ENCODE assay signal across 23 mouse cellular contexts in the genomic region with DNA sequence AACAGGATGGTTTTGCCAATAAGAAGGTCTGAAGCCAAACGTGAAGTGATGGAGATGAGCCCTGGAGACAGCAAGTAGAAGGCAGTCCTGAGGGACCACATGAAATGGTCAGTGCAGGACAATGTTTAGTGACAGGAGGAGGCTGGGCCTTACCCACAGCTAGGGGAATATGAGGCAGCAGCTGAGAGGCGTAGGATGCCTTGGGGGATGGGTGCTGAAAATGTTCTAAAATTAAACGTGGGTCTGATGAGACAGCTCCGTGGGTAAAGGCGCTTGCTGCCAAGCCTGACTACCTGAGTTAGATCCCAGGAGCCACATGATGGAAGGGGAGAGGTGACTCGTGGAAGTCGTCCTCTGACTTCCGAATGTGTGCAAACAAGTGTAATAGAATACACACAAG. TPM values are rescaled to one million over a fixed set of nuclear protein-coding genes. Genes with fewer than 3 reads are reported as not detected.
DNase-seq lines count a peak whose midpoint lies in the region; ATAC-seq and TF ChIP-seq lines count a peak whose summit lies in the region.
"Had no signal": no experiment of that assay in that cellular context is flagged by ENCODE, and none has a peak within 500 bp of the region (broad histone marks: within the 10 kb centered on the region; RNA-seq: fewer than 3 reads in every experiment).

No protein-coding gene starts in this region.

- H3K4me3 ChIP-seq in hindbrain, postnatal 0 days (ENCODE audit: low read length) = no peak overlapping the region
- H3K4me3 ChIP-seq in hindbrain, embryonic 14.5 days (replicated peaks; ENCODE audit: low read length) = no peak overlapping the region
- no peak overlapping the region for H3K4me3 ChIP-seq in heart, embryonic 13.5 days
- H3K4me3 ChIP-seq in forebrain, embryonic 12.5 days (replicated peaks) = no peak overlapping the region
- H3K4me3 ChIP-seq: embryonic facial prominence, embryonic 10.5 days; erythroblast, embryonic 14.5 days; intestine, embryonic 15.5 days; kidney, embryonic 15.5 days; limb, embryonic 13.5 days; liver, embryonic 15.5 days; megakaryocyte, embryonic 14.5 days; neural tube, embryonic 12.5 days had no signal

- no peaks in the 10 kb centered on the region for H3K27me3 ChIP-seq in hindbrain, postnatal 0 days (ENCODE audit: insufficient read depth, low read length)
- no peaks in the 10 kb centered on the region for H3K27me3 ChIP-seq in hindbrain, embryonic 14.5 days (ENCODE audit: control insufficient read depth, insufficient read depth, low read length)
- H3K27me3 ChIP-seq in heart, embryonic 13.5 days (replicated peaks) = no peaks in the 10 kb centered on the region
- H3K27me3 ChIP-seq in forebrain, embryonic 12.5 days = no peaks in the 10 kb centered on the region
- H3K27me3 ChIP-seq: intestine, embryonic 15.5 days; kidney, embryonic 15.5 days; limb, embryonic 13.5 days; liver, embryonic 15.5 days; megakaryocyte, embryonic 14.5 days; neural tube, embryonic 12.5 days had no signal

- no peaks in the 10 kb centered on the region for H3K9me3 ChIP-seq in hindbrain, postnatal 0 days (ENCODE audit: low read length)
- no peaks in the 10 kb centered on the region for H3K9me3 ChIP-seq in hindbrain, embryonic 14.5 days (ENCODE audit: control insufficient read depth, low read length)
- no peaks in the 10 kb centered on the region for H3K9me3 ChIP-seq in heart, embryonic 13.5 days
- no peaks in the 10 kb centered on the region for H3K9me3 ChIP-seq in forebrain, embryonic 12.5 days
- H3K9me3 ChIP-seq: embryonic facial prominence, embryonic 10.5 days; intestine, embryonic 15.5 days; kidney, embryonic 15.5 days; limb, embryonic 13.5 days; liver, embryonic 15.5 days; megakaryocyte, embryonic 14.5 days; neural tube, embryonic 12.5 days had no signal

- DNase-seq in gastrocnemius, adult 18-20 months (ENCODE audit: low spot score) = peak; percentile 63
- DNase-seq in gastrocnemius, postnatal 36 days = no peak
- no peak for DNase-seq in hindbrain, postnatal 0 days (ENCODE audit: low spot score)
- no peak for DNase-seq in hindbrain, embryonic 14.5 days (ENCODE audit: low spot score)
- peak; percentile 44 to 51 for DNase-seq in right cerebral cortex, adult 2 months (ENCODE audit: low spot score in 2 of 2)
- no peak for DNase-seq in kidney, postnatal 25 days
- DNase-seq: cerebellum, adult 11 months; cerebellum, postnatal 36 days; lung, postnatal 10 days; thymus, postnatal 14 days had no signal

- H3K36me3 ChIP-seq in hindbrain, postnatal 0 days (ENCODE audit: insufficient read depth, low read length) = no peaks in the 10 kb centered on the region; the same call in 1 of the 2 replicates
- H3K36me3 ChIP-seq in hindbrain, embryonic 14.5 days (replicated peaks; ENCODE audit: control insufficient read depth, insufficient read depth) = peaks cover 2% of the 10 kb centered on the region; the same call in 1 of the 2 replicates
- H3K36me3 ChIP-seq in heart, embryonic 13.5 days = peaks cover 22% of the 10 kb centered on the region
- H3K36me3 ChIP-seq in forebrain, embryonic 12.5 days (replicated peaks) = no peaks in the 10 kb centered on the region
- H3K36me3 ChIP-seq: kidney, embryonic 15.5 days; neural tube, embryonic 12.5 days had no signal

- ATAC-seq in hindbrain, postnatal 0 days = no peak
- no peak for ATAC-seq in hindbrain, embryonic 14.5 days (ENCODE audit: low FRiP score)
- no peak for ATAC-seq in heart, embryonic 13.5 days (ENCODE audit: extremely low read depth, insufficient number of reproducible peaks, low FRiP score, low TSS enrichment)
- no peak for ATAC-seq in forebrain, embryonic 12.5 days (ENCODE audit: low FRiP score)
- ATAC-seq: activated CD4-positive, CD25-positive, alpha-beta regulatory T cell, adult 4 months; intestine, embryonic 15.5 days; midbrain, embryonic 16.5 days had no signal

- H3K4me2 ChIP-seq in hindbrain, postnatal 0 days (ENCODE audit: low read depth, low read length) = no peak overlapping the region
- no peak overlapping the region for H3K4me2 ChIP-seq in hindbrain, embryonic 14.5 days (replicated peaks)
- no peak overlapping the region for H3K4me2 ChIP-seq in heart, embryonic 13.5 days
- no peak overlapping the region for H3K4me2 ChIP-seq in forebrain, embryonic 12.5 days
- H3K4me2 ChIP-seq: intestine, embryonic 15.5 days; kidney, embryonic 15.5 days; limb, embryonic 13.5 days; liver, embryonic 15.5 days; neural tube, embryonic 12.5 days had no signal

- 88% methylated on average over 8 of the region's 8 CpGs for WGBS in hindbrain, postnatal 0 days
- 90% methylated on average over 8 of the region's 8 CpGs for WGBS in hindbrain, embryonic 14.5 days
- 43% methylated on average over 8 of the region's 8 CpGs for WGBS in heart, embryonic 13.5 days
- 91% methylated on average over 8 of the region's 8 CpGs for WGBS in forebrain, embryonic 12.5 days

- intact Hi-C loops in gastrocnemius, postnatal 36 days (cut with DNase I) = no loop called here

- no peaks in the 10 kb centered on the region for H3K4me1 ChIP-seq in hindbrain, postnatal 0 days (ENCODE audit: insufficient read depth, low read length)
- no peaks in the 10 kb centered on the region for H3K4me1 ChIP-seq in hindbrain, embryonic 14.5 days (replicated peaks; ENCODE audit: control insufficient read depth, insufficient read depth, low read length)
- peaks cover 43% of the 10 kb centered on the region for H3K4me1 ChIP-seq in heart, embryonic 13.5 days
- no peaks in the 10 kb centered on the region for H3K4me1 ChIP-seq in forebrain, embryonic 12.5 days
- H3K4me1 ChIP-seq: neural tube, embryonic 12.5 days had no signal

- no peak overlapping the region for H3K27ac ChIP-seq in hindbrain, postnatal 0 days
- H3K27ac ChIP-seq in hindbrain, embryonic 14.5 days = no peak overlapping the region
- peak overlapping the region; percentile 39; the same call in 1 of the 2 replicates for H3K27ac ChIP-seq in heart, embryonic 13.5 days (replicated peaks)
- H3K27ac ChIP-seq in forebrain, embryonic 12.5 days = no peak overlapping the region
- H3K27ac ChIP-seq: embryonic facial prominence, embryonic 10.5 days; intestine, embryonic 15.5 days; kidney, embryonic 15.5 days; limb, embryonic 13.5 days; liver, embryonic 15.5 days; neural tube, embryonic 12.5 days; stomach, postnatal 0 days had no signal

- 0 out of 2 replicates have a peak overlapping the region, but pooled peaks have one; percentile 5 for H3K9ac ChIP-seq in hindbrain, postnatal 0 days (replicated peaks; ENCODE audit: low read length)
- no peak overlapping the region for H3K9ac ChIP-seq in hindbrain, embryonic 14.5 days
- H3K9ac ChIP-seq in heart, embryonic 13.5 days = no peak overlapping the region
- no peak overlapping the region for H3K9ac ChIP-seq in forebrain, embryonic 12.5 days
- H3K9ac ChIP-seq: intestine, embryonic 15.5 days; kidney, embryonic 15.5 days; limb, embryonic 13.5 days; liver, embryonic 15.5 days; neural tube, embryonic 12.5 days had no signal

- TF ChIP-seq CTCF in hindbrain, postnatal 0 days (IDR thresholded peaks at IDR 0.05; ENCODE audit: low read depth) = no peak

RNA-seq across cellular contexts. Expression of a gene that starts 21.8 kb away (rescaled TPM):
- total RNA-seq in gastrocnemius, adult 18-20 months (2021) = 10 to 100 TPM; 57.7 to 78.8 TPM
- total RNA-seq in gastrocnemius, postnatal 36 days (2021) = 10 to 100 TPM; 55.6 to 58.9 TPM
- total RNA-seq in hindbrain, postnatal 0 days (2014; rRNA removed) = 14.6 and 23.3 TPM in 2 replicates
- polyA plus RNA-seq in hindbrain, postnatal 0 days (2015; fragmentation: Nextera tagmentation; extraction: Ambion mirVana) = 21.0 and 23.5 TPM in 2 replicates
- polyA plus RNA-seq in hindbrain, embryonic 14.5 days (2014; fragmentation: Nextera tagmentation; extraction: Ambion mirVana) = 10.4 and 13.2 TPM in 2 replicates
- polyA plus RNA-seq in heart, embryonic 13.5 days (2015; fragmentation: Nextera tagmentation; extraction: Ambion mirVana) = 44.7 and 48.0 TPM in 2 replicates
- polyA plus RNA-seq in forebrain, embryonic 12.5 days (2016; fragmentation: Nextera tagmentation; extraction: Ambion mirVana) = 12.9 and 13.6 TPM in 2 replicates

RNA-seq across cellular contexts. Expression of a gene that starts 59.2 kb away (rescaled TPM):
- total RNA-seq in gastrocnemius, adult 18-20 months (2021) = 100 to 1,000 TPM in 1 of 2 experiments, 10 to 100 TPM in 1; 96.1 to 120 TPM
- 100 to 1,000 TPM; 115 TPM for total RNA-seq in gastrocnemius, postnatal 36 days (2021)
- 190 and 198 TPM in 2 replicates for total RNA-seq in hindbrain, postnatal 0 days (2014; rRNA removed)
- polyA plus RNA-seq in hindbrain, postnatal 0 days (2015; fragmentation: Nextera tagmentation; extraction: Ambion mirVana) = 425 and 435 TPM in 2 replicates
- 515 and 597 TPM in 2 replicates for polyA plus RNA-seq in hindbrain, embryonic 14.5 days (2014; fragmentation: Nextera tagmentation; extraction: Ambion mirVana)
- 375 and 413 TPM in 2 replicates for polyA plus RNA-seq in heart, embryonic 13.5 days (2015; fragmentation: Nextera tagmentation; extraction: Ambion mirVana)
- 413 and 445 TPM in 2 replicates for polyA plus RNA-seq in forebrain, embryonic 12.5 days (2016; fragmentation: Nextera tagmentation; extraction: Ambion mirVana)

Comparison
In these comparisons a context has a peak if more than half of its experiments do, and no peak if none do; other contexts are left out.
1. DNase-seq: peak in gastrocnemius, adult 18-20 months (single experiment) and right cerebral cortex, adult 2 months (2 of 2); none in gastrocnemius, postnatal 36 days (0 of 2), hindbrain, postnatal 0 days (single experiment), hindbrain, embryonic 14.5 days (single experiment) and kidney, postnatal 25 days (0 of 2).